Mouse (Mus musculus) G1E (cell line): ENCODE data around the gene Lpo. TPM values are rescaled to one million over a fixed set of nuclear protein-coding genes. Genes with fewer than 3 reads are reported as not detected.
A peak's percentile ranks its signal among the peaks of the same experiment; 100 is the strongest.

ENCODE experiments used
- ATAC-seq: 2 replicates; pipeline ENCODE4 v1.8.0; 2016; ENCODE audit warnings: mild to moderate bottlenecking; ENCODE audit not compliant: insufficient number of reproducible peaks, poor library complexity, low FRiP score, severe bottlenecking; ENCODE audit errors: extremely low read depth
- DNase-seq: peaks from one replicate; pipeline ENCODE4 v3.0.0; 2012; ENCODE audit warnings: low spot score
- H3K27me3 ChIP-seq: 2 replicates; pipeline ENCODE4 v1.6.1; 2012; ENCODE audit warnings: mild to moderate bottlenecking, low read length, inconsistent platforms; ENCODE audit not compliant: insufficient read depth
- H3K36me3 ChIP-seq: replicated peaks from 2 replicates; pipeline ENCODE3; 2012; ENCODE audit warnings: mild to moderate bottlenecking, inconsistent platforms
- H3K4me1 ChIP-seq: 2 replicates; pipeline ENCODE4 v1.6.1; 2012; ENCODE audit warnings: low read depth, low read length, inconsistent platforms, mixed read lengths; ENCODE audit not compliant: insufficient read depth
- H3K4me3 ChIP-seq: 2 replicates; pipeline ENCODE4 v1.5.1; 2012; ENCODE audit warnings: low read depth, mild to moderate bottlenecking, inconsistent platforms, low read length, moderate library complexity, mixed read lengths
- H3K9me3 ChIP-seq: replicated peaks from 2 replicates; pipeline ENCODE4 v1.6.1; 2012; ENCODE audit warnings: inconsistent platforms
- CTCF ChIP-seq: IDR thresholded peaks from 2 replicates; pipeline ENCODE4 v1.5.1; 2012; ENCODE audit warnings: low read depth, low read length, inconsistent platforms, mixed read lengths
- GATA1 ChIP-seq: IDR thresholded peaks from 2 replicates; pipeline ENCODE4 v1.6.1; 2012; ENCODE audit warnings: borderline replicate concordance, low read length, inconsistent platforms, mixed read lengths
- GATA2 ChIP-seq: IDR thresholded peaks from 2 replicates; pipeline ENCODE4 v1.6.1; 2012; ENCODE audit warnings: low read depth, low read length, inconsistent platforms, borderline replicate concordance
- POLR2AphosphoS5 ChIP-seq: IDR thresholded peaks from 2 replicates; pipeline ENCODE4 v1.6.1; 2012; ENCODE audit warnings: low read depth, low read length, inconsistent platforms; ENCODE audit not compliant: insufficient replicate concordance
- TAL1 ChIP-seq: conservative IDR thresholded peaks from 2 replicates; pipeline ENCODE4 v1.6.1; 2012; ENCODE audit warnings: low read depth, low read length, inconsistent platforms, mixed read lengths
- polyA plus RNA-seq: library from polyadenylated mRNA; stranded (reverse); fragments of >175 nt; gene quantifications from 2 replicates; pipeline ENCODE4 v1.2.3, GENCODE M21; 2012
- total RNA-seq, 2 experiments: library from RNA; stranded (forward) in 1 of 2; stranded (reverse) in 1 of 2; fragments of 200-1000 nt in 1 of 2; fragments of >200 nt in 1 of 2; fragmentation: Nextera tagmentation in 1 of 2; gene quantifications; 2 replicates each; pipeline ENCODE4 v1.2.3; 2014 to 2017

The Lpo gene
- total and polyA plus RNA-seq, 3 experiments, result not detected

DNA sequence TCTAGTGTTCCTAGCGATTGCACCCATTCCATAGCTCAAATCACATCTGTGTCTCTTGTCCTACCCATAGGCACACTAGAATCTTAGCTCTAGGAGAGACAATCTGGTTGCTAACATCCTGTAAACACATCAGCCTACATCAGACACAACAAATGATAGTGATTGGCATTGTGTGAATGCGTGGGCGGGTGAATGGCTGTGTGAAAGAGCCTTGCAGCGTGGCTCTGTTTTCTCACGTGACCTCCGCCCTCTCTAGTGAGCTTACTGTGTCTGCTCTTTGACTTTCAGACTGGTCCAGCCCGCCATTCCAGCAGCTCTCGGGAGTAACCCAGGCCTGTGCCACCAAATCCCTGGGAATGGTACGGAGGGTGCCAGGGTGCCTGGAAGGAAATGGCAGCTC lies 32.3 kb upstream of the Lpo start:
- peaks cover 7% of the 10 kb centered on the region; the same call in 1 of the 2 replicates for H3K27me3 ChIP-seq
- TF ChIP-seq CTCF, result no peak
- no peak for TF ChIP-seq GATA2
- no peak for TF ChIP-seq TAL1
- no peak for TF ChIP-seq POLR2AphosphoS5
- H3K36me3 ChIP-seq, result peaks cover 59% of the 10 kb centered on the region
- DNase-seq, result no peak
- no peak for ATAC-seq
- no peak overlapping the region for H3K4me3 ChIP-seq
- H3K4me1 ChIP-seq, result no peaks in the 10 kb centered on the region
- no peaks in the 10 kb centered on the region for H3K9me3 ChIP-seq

- Histone ChIP-seq H3K4me3 (no peak overlapping the region), H3K4me1 (no peaks in the 10 kb centered on the region), H3K27me3 (peaks cover 7% of the 10 kb centered on the region; the same call in 1 of the 2 replicates), H3K9me3 (no peaks in the 10 kb centered on the region), H3K36me3 (peaks cover 59% of the 10 kb centered on the region)
- TF ChIP-seq GATA2, result no peak
- no peak for TF ChIP-seq CTCF
- ATAC-seq (no peak), DNase-seq (no peak)
Measured at GRCm38 (mm10) chr11:87859273-87859672, 31.2 kb upstream of the Lpo start.

DNA sequence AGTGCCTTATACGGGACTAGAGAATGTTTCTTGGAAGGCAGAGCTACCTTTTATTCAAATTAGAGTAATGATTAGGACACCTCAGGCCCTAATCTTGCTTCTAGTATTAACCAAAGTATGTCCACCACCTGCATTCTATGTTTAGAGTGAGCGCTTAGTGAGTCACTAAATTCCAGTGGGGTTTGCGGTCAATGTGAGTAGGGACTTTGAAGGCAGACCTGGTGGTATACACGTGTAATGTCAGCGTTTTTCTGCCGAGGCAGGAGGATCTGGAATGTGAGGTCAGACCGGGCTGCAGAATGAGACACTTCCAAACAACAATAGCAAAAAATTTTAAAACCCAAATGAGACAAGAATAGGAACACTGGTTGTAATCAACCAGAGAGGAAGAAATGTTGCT lies 26.5 kb upstream of the Lpo start:
- DNase-seq, result no peak
- TF ChIP-seq GATA1 (no peak), POLR2AphosphoS5 (no peak), TAL1 (no peak), GATA2 (no peak), CTCF (no peak)

GRCm38 (mm10) chr11:87853597-87853954 lies 25.5 kb upstream of the Lpo start:
- peaks cover 8% of the 10 kb centered on the region for H3K4me1 ChIP-seq
- no peaks in the 10 kb centered on the region for H3K9me3 ChIP-seq
- TF ChIP-seq TAL1 (no peak), CTCF (no peak), GATA2 (no peak), POLR2AphosphoS5 (no peak), GATA1 (no peak)
- peaks cover 27% of the 10 kb centered on the region for H3K36me3 ChIP-seq
- H3K4me3 ChIP-seq, result peak overlapping the region; percentile 72
- peaks cover 3% of the 10 kb centered on the region; the same call in 1 of the 2 replicates for H3K27me3 ChIP-seq
- no peak for ATAC-seq
- no peak for DNase-seq

More for the DNA sequence above, 26.5 kb upstream of the Lpo start:
- peaks cover 8% of the 10 kb centered on the region for H3K4me1 ChIP-seq
- H3K36me3 ChIP-seq, result peaks cover 28% of the 10 kb centered on the region
- H3K4me3 ChIP-seq, result no peak overlapping the region
- H3K27me3 ChIP-seq, result peaks cover 3% of the 10 kb centered on the region; the same call in 1 of the 2 replicates
- ATAC-seq, result no peak
- H3K9me3 ChIP-seq, result no peaks in the 10 kb centered on the region

- DNase-seq (peak; percentile 78), ATAC-seq (0 out of 2 replicates have a peak, but pooled peaks have one; percentile 34)
- Histone ChIP-seq H3K9me3 (no peaks in the 10 kb centered on the region), H3K36me3 (peaks cover 20% of the 10 kb centered on the region), H3K4me1 (peaks cover 8% of the 10 kb centered on the region), H3K4me3 (peak within 1 kb of the TSS; percentile 72), H3K27me3 (peaks cover 3% of the 10 kb centered on the region; the same call in 1 of the 2 replicates)
- TF ChIP-seq GATA2, result no peak
- TF ChIP-seq TAL1, result no peak
- TF ChIP-seq CTCF, result no peak
- TF ChIP-seq GATA1, result no peak
- TF ChIP-seq POLR2AphosphoS5, result no peak
Measured at GRCm38 (mm10) chr11:87852690-87853596, 24.9 kb upstream of the Lpo start, which contains the start of gene Mks1. Gene Mks1, plus strand, starts transcription at chr11:87853215.

DNA sequence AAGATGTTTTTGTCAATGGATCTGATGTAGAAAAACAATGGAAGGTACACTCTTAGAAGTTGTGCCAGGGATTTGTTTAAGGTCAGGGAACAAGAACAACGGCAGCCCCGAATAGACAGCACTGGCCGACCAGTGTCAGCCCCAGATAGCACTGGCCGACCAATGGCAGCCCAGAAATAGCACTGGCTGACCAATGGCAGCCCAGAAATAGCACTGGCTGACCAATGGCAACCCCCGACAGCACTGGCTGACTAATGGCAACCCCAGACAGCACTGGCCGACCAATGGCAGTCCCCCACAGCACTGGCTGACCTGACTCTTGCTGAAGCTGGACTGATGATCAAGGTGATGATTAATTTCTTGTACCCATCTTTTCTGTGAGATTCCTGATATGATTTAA lies 19.8 kb upstream of the Lpo start:
- Histone ChIP-seq H3K36me3 (no peaks in the 10 kb centered on the region), H3K4me1 (peaks cover 3% of the 10 kb centered on the region; the same call in 1 of the 2 replicates), H3K9me3 (no peaks in the 10 kb centered on the region), H3K27me3 (peaks cover 3% of the 10 kb centered on the region; the same call in 1 of the 2 replicates), H3K4me3 (no peak overlapping the region)
- ATAC-seq, result no peak
- no peak for DNase-seq
- TF ChIP-seq CTCF (no peak), POLR2AphosphoS5 (no peak), GATA1 (no peak), TAL1 (no peak), GATA2 (no peak)
